Mouse (Mus musculus) liver, postnatal 0 days (tissue): ENCODE data around the gene Esrra. TPM values are rescaled to one million over a fixed set of nuclear protein-coding genes. Genes with fewer than 3 reads are reported as not detected.

Source experiments
- ATAC-seq: fragments of 200-750 bp; cut with Nextera tagmentation; 2 replicates; pipeline ENCODE4 v1.8.0; 2017; ENCODE audit warnings: mild to moderate bottlenecking, moderate library complexity
- DNase-seq: peaks from one replicate; pipeline ENCODE4 v3.0.0-alpha.2; 2016
- H3K27ac ChIP-seq: fragments of 300-500 bp; sonication (generic); 2 replicates; pipeline ENCODE4 v1.5.1; 2014; ENCODE audit warnings: antibody characterized with exemption, moderate library complexity, mild to moderate bottlenecking, low read depth
- H3K27me3 ChIP-seq: fragments of 300-500 bp; sonication (generic); 2 replicates; pipeline ENCODE4 v1.6.1; 2014; ENCODE audit warnings: low read length, control low read depth, mixed read lengths; ENCODE audit not compliant: insufficient read depth
- H3K36me3 ChIP-seq: fragments of 300-500 bp; sonication (generic); replicated peaks from 2 replicates; pipeline ENCODE4 v1.6.1; 2014; ENCODE audit warnings: mild to moderate bottlenecking, control low read depth, low read length, moderate library complexity, mixed read lengths; ENCODE audit not compliant: insufficient read depth
- H3K4me1 ChIP-seq: fragments of 300-500 bp; sonication (generic); 2 replicates; pipeline ENCODE4 v1.6.1; 2014; ENCODE audit warnings: antibody characterized with exemption, mild to moderate bottlenecking, control low read depth; ENCODE audit not compliant: insufficient read depth
- H3K4me2 ChIP-seq: fragments of 300-500 bp; sonication (generic); 2 replicates; pipeline ENCODE4 v1.6.1; 2014; ENCODE audit warnings: low read depth, mild to moderate bottlenecking, low read length, moderate library complexity, mixed read lengths
- H3K4me3 ChIP-seq: fragments of 300-500 bp; sonication (generic); 2 replicates; pipeline ENCODE4 v1.5.1; 2014; ENCODE audit warnings: low read depth, low read length
- H3K9ac ChIP-seq: fragments of 300-500 bp; sonication (generic); replicated peaks from 2 replicates; pipeline ENCODE4 v1.6.1; 2014; ENCODE audit warnings: mild to moderate bottlenecking, moderate library complexity
- H3K9me3 ChIP-seq: fragments of 300-500 bp; sonication (generic); 2 replicates; pipeline ENCODE4 v1.6.1; 2016; ENCODE audit warnings: mild to moderate bottlenecking, control low read depth, low read length, mixed read lengths
- CTCF ChIP-seq: sonication (generic); IDR thresholded peaks from 2 replicates; pipeline ENCODE4 v1.5.1; 2016; ENCODE audit warnings: antibody characterized with exemption, low read depth
- EP300 ChIP-seq: IDR thresholded peaks from 2 replicates; pipeline ENCODE4 v1.6.1; 2016; ENCODE audit warnings: antibody characterized with exemption, low read depth, mild to moderate bottlenecking
- whole genome bisulfite sequencing: fragments of 180-500 bp; shearing (Covaris S2); extraction: QIAGEN DNeasy Blood & Tissue Kit; methylation state at CpG from one replicate; pipeline ENCODE4 v1.1.7; 2014; ENCODE audit not compliant: insufficient replicate concordance; 5-methylcytosine and 5-hydroxymethylcytosine counted together
- microRNA-seq: library from miRNA; unstranded; fragments of <30 nt; microRNA quantifications from one replicate; pipeline ENCODE4, GENCODE M21; 2016
- polyA plus RNA-seq: library from polyadenylated mRNA; unstranded; fragments of >200 nt; fragmentation: Nextera tagmentation; extraction: Ambion mirVana; gene quantifications from 2 replicates; pipeline ENCODE4 v1.2.1, GENCODE M21; 2015

Gene Esrra
- polyA plus RNA-seq, 1 experiment from 2014 or later: 8.2 TPM

GRCm38 (mm10) chr19:6875834-6876233 lies 45.8 kb downstream of the Esrra start:
- DNase-seq (no peak), ATAC-seq (no peak)
- Histone ChIP-seq H3K9me3 (no peaks in the 10 kb centered on the region), H3K4me1 (peaks cover 9% of the 10 kb centered on the region), H3K4me3 (no peak overlapping the region), H3K4me2 (no peak overlapping the region), H3K27me3 (no peaks in the 10 kb centered on the region), H3K27ac (no peak overlapping the region), H3K36me3 (no peaks in the 10 kb centered on the region), H3K9ac (no peak overlapping the region)
- TF ChIP-seq EP300 (no peak), CTCF (no peak)
- WGBS: 66% methylated on average over 6 of the region's 6 CpGs

DNA sequence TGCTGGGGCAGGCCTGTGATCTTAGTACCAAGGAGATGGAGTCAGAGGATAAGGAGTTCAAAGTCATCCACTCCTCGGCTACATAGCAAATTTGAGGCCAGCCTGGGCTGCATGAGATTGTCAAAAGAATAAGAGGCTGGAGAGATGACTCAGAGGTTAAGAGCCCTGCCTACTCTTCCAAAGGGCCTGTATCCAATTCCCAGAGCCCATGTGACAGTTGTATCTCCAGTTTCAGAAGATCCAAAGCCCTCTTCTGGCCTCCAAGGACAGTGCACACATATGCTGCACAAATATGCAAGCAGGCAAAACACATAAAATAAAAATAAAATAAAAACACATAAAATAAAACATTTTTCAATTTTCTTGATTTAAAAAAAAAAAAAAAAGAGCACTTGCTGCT lies 47.4 kb downstream of the Esrra start:
- Histone ChIP-seq H3K36me3 (no peaks in the 10 kb centered on the region), H3K4me3 (no peak overlapping the region), H3K27me3 (no peaks in the 10 kb centered on the region), H3K9me3 (no peaks in the 10 kb centered on the region), H3K4me2 (no peak overlapping the region), H3K9ac (no peak overlapping the region), H3K4me1 (peaks cover 13% of the 10 kb centered on the region), H3K27ac (no peak overlapping the region)
- TF ChIP-seq CTCF (no peak), EP300 (no peak)
- ATAC-seq: no peak
- WGBS: 62% methylated on average over 1 of the region's 1 CpGs
- DNase-seq: no peak

DNA sequence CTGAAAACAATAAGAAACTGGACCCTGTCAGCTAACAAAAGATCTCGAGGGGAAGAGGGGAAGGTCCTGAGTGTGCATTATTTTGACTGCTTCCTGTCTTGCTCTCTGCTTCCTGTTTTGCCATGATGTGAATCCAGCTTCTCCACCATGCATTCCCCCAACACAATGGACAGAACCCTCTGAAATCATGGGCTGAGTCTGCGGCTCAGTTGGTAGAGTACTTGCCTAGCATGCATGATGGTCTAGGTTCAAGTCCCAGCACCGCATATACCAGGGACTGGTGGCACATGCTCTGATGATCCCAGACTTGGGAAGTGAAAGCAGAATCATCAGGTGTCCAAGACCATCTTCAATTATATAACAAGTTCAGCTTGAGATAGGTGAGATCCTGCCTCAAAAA lies 48.9 kb downstream of the Esrra start:
- no peak overlapping the region for H3K9ac ChIP-seq
- H3K4me2 ChIP-seq: no peak overlapping the region
- 51% methylated on average over 3 of the region's 3 CpGs for WGBS
- no peak for ATAC-seq
- H3K36me3 ChIP-seq: no peaks in the 10 kb centered on the region
- H3K27me3 ChIP-seq: no peaks in the 10 kb centered on the region
- TF ChIP-seq EP300: no peak
- TF ChIP-seq CTCF: no peak
- no peaks in the 10 kb centered on the region for H3K9me3 ChIP-seq
- DNase-seq: no peak
- H3K4me1 ChIP-seq: peaks cover 16% of the 10 kb centered on the region
- H3K27ac ChIP-seq: no peak overlapping the region; the same call in 1 of the 2 replicates
- no peak overlapping the region for H3K4me3 ChIP-seq

- H3K27ac ChIP-seq: peak overlapping the region; percentile 75
- DNase-seq: peak; percentile 58
Measured at GRCm38 (mm10) chr19:6871574-6872271, 49.9 kb downstream of the Esrra start.

DNA sequence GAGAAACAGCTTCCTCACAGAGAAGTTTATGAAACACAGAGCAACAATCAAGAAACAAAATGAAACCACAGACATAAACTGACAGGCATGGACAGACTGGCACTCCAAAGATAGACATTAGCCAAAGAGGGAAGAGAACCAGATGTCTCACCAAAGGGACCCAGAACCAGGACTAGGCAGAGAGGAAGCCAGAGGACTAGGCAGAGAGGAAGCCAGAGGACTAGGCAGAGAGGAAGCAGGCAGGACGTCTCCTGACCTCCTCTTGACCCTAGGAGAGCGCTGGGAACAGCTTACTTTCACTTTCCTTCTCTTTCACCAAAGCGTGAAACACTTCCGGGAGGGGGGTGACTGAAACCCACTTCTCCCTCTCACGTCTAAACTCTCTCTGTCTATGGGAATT lies 52.3 kb downstream of the Esrra start:
- H3K27ac ChIP-seq: peak overlapping the region; percentile 85
- TF ChIP-seq EP300 (no peak), CTCF (no peak)
- ATAC-seq (peak; percentile 77), DNase-seq (peak; percentile 69)
- no peaks in the 10 kb centered on the region for H3K36me3 ChIP-seq
- peak overlapping the region; percentile 53 for H3K4me3 ChIP-seq
- H3K27me3 ChIP-seq: no peaks in the 10 kb centered on the region
- peaks cover 16% of the 10 kb centered on the region for H3K4me1 ChIP-seq
- no peaks in the 10 kb centered on the region for H3K9me3 ChIP-seq
- 3% methylated on average over 5 of the region's 5 CpGs for WGBS
- H3K4me2 ChIP-seq: peak overlapping the region; percentile 78
- peak overlapping the region; percentile 72 for H3K9ac ChIP-seq

More at GRCm38 (mm10) chr19:6871574-6872271, 49.9 kb downstream of the Esrra start:
- H3K4me1 ChIP-seq: peaks cover 16% of the 10 kb centered on the region
- peak; percentile 63 for ATAC-seq
- peak; percentile 79 for TF ChIP-seq CTCF
- TF ChIP-seq EP300: no peak
- WGBS: 39% methylated on average over 5 of the region's 5 CpGs
- H3K36me3 ChIP-seq: no peaks in the 10 kb centered on the region
- H3K9me3 ChIP-seq: no peaks in the 10 kb centered on the region
- H3K4me3 ChIP-seq: no peak overlapping the region
- H3K9ac ChIP-seq: no peak overlapping the region
- no peaks in the 10 kb centered on the region for H3K27me3 ChIP-seq
- H3K4me2 ChIP-seq: peak overlapping the region; percentile 22; the same call in 1 of the 2 replicates

GRCm38 (mm10) chr19:6861451-6861850 lies 60.2 kb downstream of the Esrra start:
- H3K9ac ChIP-seq: no peak overlapping the region
- H3K4me1 ChIP-seq: peaks cover 9% of the 10 kb centered on the region; the same call in 1 of the 2 replicates
- no peak overlapping the region for H3K4me2 ChIP-seq
- TF ChIP-seq EP300 (no peak), CTCF (no peak)
- H3K27me3 ChIP-seq: no peaks in the 10 kb centered on the region
- WGBS: 89% methylated on average over 4 of the region's 4 CpGs
- 0 out of 2 replicates have a peak overlapping the region, but pooled peaks have one; percentile 66 for H3K27ac ChIP-seq
- no peak overlapping the region for H3K4me3 ChIP-seq
- ATAC-seq (no peak), DNase-seq (no peak)
- H3K9me3 ChIP-seq: no peaks in the 10 kb centered on the region
- no peaks in the 10 kb centered on the region for H3K36me3 ChIP-seq

Small RNA genes lying within 50 kb of the gene (microRNA-seq; reads per million reads assigned to microRNA genes)
- 2.0 reads per million for gene Mir6990

Other genes with a start within 250 kb of the Esrra start
- 4.2 and 5.2 TPM in 2 replicates for gene Rps6ka4, start 81.2 kb downstream of the Esrra start, polyA plus RNA-seq
- 2.6 and 2.8 TPM in 2 replicates for gene Ccdc88b, start 63.6 kb downstream of the Esrra start, polyA plus RNA-seq
- gene Trmt112, start 12.1 kb downstream of the Esrra start, polyA plus RNA-seq: 67.1 and 68.6 TPM in 2 replicates
- gene Prdx5, start 11.7 kb downstream of the Esrra start, polyA plus RNA-seq: 371 and 389 TPM in 2 replicates
- gene Catsperz, start 3.6 kb upstream of the Esrra start, polyA plus RNA-seq: 0.81 TPM in 2 replicates
- 0.06 and 0.09 TPM in 2 replicates for gene Kcnk4, start 12.7 kb upstream of the Esrra start, polyA plus RNA-seq
- gene Bad, start 20.0 kb upstream of the Esrra start, polyA plus RNA-seq: 29.9 and 30.6 TPM in 2 replicates
- 8.9 and 10.2 TPM in 2 replicates for gene Gpr137, start 20.7 kb upstream of the Esrra start, polyA plus RNA-seq
- gene Ppp1r14b, start 53.2 kb upstream of the Esrra start, polyA plus RNA-seq: 48.3 and 57.2 TPM in 2 replicates
- 3.5 and 3.6 TPM in 2 replicates for gene Plcb3, start 54.7 kb upstream of the Esrra start, polyA plus RNA-seq
- gene Fkbp2, start 58.7 kb upstream of the Esrra start, polyA plus RNA-seq: 78.5 and 79.0 TPM in 2 replicates
- 11.9 and 13.7 TPM in 2 replicates for gene Vegfb, start 65.8 kb upstream of the Esrra start, polyA plus RNA-seq
- gene Dnajc4, start 70.8 kb upstream of the Esrra start, polyA plus RNA-seq: 10.9 and 11.2 TPM in 2 replicates
- 11.6 and 14.5 TPM in 2 replicates for gene Nudt22, start 74.3 kb upstream of the Esrra start, polyA plus RNA-seq
- 2.9 and 4.1 TPM in 2 replicates for gene Trpt1, start 74.3 kb upstream of the Esrra start, polyA plus RNA-seq
- gene Fermt3, start 97.7 kb upstream of the Esrra start, polyA plus RNA-seq: 60.5 and 70.2 TPM in 2 replicates
- 47.2 and 51.4 TPM in 2 replicates for gene Stip1, start 118.2 kb upstream of the Esrra start, polyA plus RNA-seq
- gene Macrod1, start 135.0 kb upstream of the Esrra start, polyA plus RNA-seq: 11.7 and 14.9 TPM in 2 replicates
- gene Flrt1, start 183.9 kb upstream of the Esrra start, polyA plus RNA-seq: 0.12 and 0.21 TPM in 2 replicates